Mouse (Mus musculus) liver, adult 2 months (tissue): ENCODE data around the gene Lag3.

Experiments
- CTCF ChIP-seq: fragments of 200-500 bp; IDR thresholded peaks from 2 replicates; pipeline ENCODE4 v1.5.1; 2011; ENCODE audit warnings: low read depth, low read length, control low read depth
- POLR2A ChIP-seq: fragments of 200-500 bp; IDR thresholded peaks from 2 replicates; pipeline ENCODE4 v1.6.1; 2011; ENCODE audit warnings: low read length, control low read depth; ENCODE audit not compliant: insufficient read depth; ENCODE audit errors: extremely low read depth

- TF ChIP-seq POLR2A (no peak), CTCF (no peak)
Observed at GRCm38 (mm10) chr6:124936681-124937080, 25.2 kb upstream of the Lag3 start.
